Comparison of ENCODE assay signal across 19 mouse cellular contexts in genomic region chr12:9275697-9276096, GRCm38 (mm10).
DNase-seq lines count a peak whose midpoint lies in the region; ATAC-seq lines count a peak whose summit lies in the region.
"Had no signal": no experiment of that assay in that cellular context is flagged by ENCODE, and none has a peak within 500 bp of the region (broad histone marks: within the 10 kb centered on the region; RNA-seq: fewer than 3 reads in every experiment).

No protein-coding gene starts in this region.

- H3K36me3 ChIP-seq in kidney, embryonic 14.5 days (ENCODE audit: control insufficient read depth, insufficient read depth, low read length) = no peaks in the 10 kb centered on the region
- H3K36me3 ChIP-seq in limb, embryonic 11.5 days (ENCODE audit: control insufficient read depth, insufficient read depth, low read length) = no peaks in the 10 kb centered on the region
- H3K36me3 ChIP-seq: embryonic facial prominence, embryonic 12.5 days; forebrain, embryonic 15.5 days; heart, embryonic 15.5 days; hindbrain, embryonic 15.5 days had no signal

- no peaks in the 10 kb centered on the region for H3K9me3 ChIP-seq in kidney, embryonic 14.5 days (ENCODE audit: control insufficient read depth, low read length)
- no peaks in the 10 kb centered on the region for H3K9me3 ChIP-seq in limb, embryonic 11.5 days (ENCODE audit: control insufficient read depth, low read length)
- H3K9me3 ChIP-seq: embryonic facial prominence, embryonic 12.5 days; forebrain, embryonic 15.5 days; heart, embryonic 15.5 days; hindbrain, embryonic 15.5 days had no signal

- no peak overlapping the region for H3K4me3 ChIP-seq in kidney, embryonic 14.5 days (ENCODE audit: low read length)
- H3K4me3 ChIP-seq in limb, embryonic 11.5 days (ENCODE audit: low read depth, low read length) = no peak overlapping the region
- H3K4me3 ChIP-seq: embryonic facial prominence, embryonic 12.5 days; forebrain, embryonic 15.5 days; heart, adult 2 months; heart, embryonic 15.5 days; hindbrain, embryonic 15.5 days had no signal

- no peaks in the 10 kb centered on the region for H3K4me1 ChIP-seq in kidney, embryonic 14.5 days (ENCODE audit: control insufficient read depth, insufficient read depth, low read length)
- H3K4me1 ChIP-seq in limb, embryonic 11.5 days (ENCODE audit: control insufficient read depth, insufficient read depth, low read length) = peaks cover 11% of the 10 kb centered on the region
- H3K4me1 ChIP-seq: forebrain, embryonic 15.5 days; hindbrain, embryonic 15.5 days had no signal

- no peaks in the 10 kb centered on the region; the same call in 1 of the 2 replicates for H3K27me3 ChIP-seq in kidney, embryonic 14.5 days (ENCODE audit: control insufficient read depth, insufficient read depth, low read length)
- no peaks in the 10 kb centered on the region for H3K27me3 ChIP-seq in limb, embryonic 11.5 days (ENCODE audit: control insufficient read depth, insufficient read depth, low read length)
- H3K27me3 ChIP-seq: embryonic facial prominence, embryonic 12.5 days; forebrain, embryonic 15.5 days; heart, embryonic 15.5 days; hindbrain, embryonic 15.5 days had no signal

- H3K4me2 ChIP-seq in kidney, embryonic 14.5 days (replicated peaks; ENCODE audit: low read depth, low read length) = no peak overlapping the region
- no peak overlapping the region for H3K4me2 ChIP-seq in limb, embryonic 11.5 days (ENCODE audit: low read depth, severe bottlenecking)
- H3K4me2 ChIP-seq: embryonic facial prominence, embryonic 12.5 days; forebrain, embryonic 15.5 days; heart, embryonic 11.5 days; heart, embryonic 15.5 days; hindbrain, embryonic 15.5 days had no signal

- WGBS in kidney, embryonic 14.5 days = 26% methylated on average over 7 of the region's 7 CpGs
- WGBS in limb, embryonic 11.5 days = 42% methylated on average over 7 of the region's 7 CpGs

- H3K9ac ChIP-seq in kidney, embryonic 14.5 days (ENCODE audit: low read depth, low read length) = no peak overlapping the region
- no peak overlapping the region for H3K9ac ChIP-seq in limb, embryonic 11.5 days (ENCODE audit: low read length)
- H3K9ac ChIP-seq: embryonic facial prominence, embryonic 12.5 days; forebrain, embryonic 15.5 days; heart, embryonic 15.5 days; hindbrain, embryonic 15.5 days had no signal

- no peak for DNase-seq in kidney, postnatal 10 days
- peak; percentile 9 to 17 for DNase-seq in kidney, postnatal 4 days
- no peak for DNase-seq in kidney, postnatal 36 days
- DNase-seq in embryo, embryonic 11 days = peak; percentile 17
- peak; percentile 44 for DNase-seq in limb, embryonic 11.5 days (ENCODE audit: low spot score)
- no peak for DNase-seq in gastrocnemius, postnatal 4 days (ENCODE audit: low spot score in 2 of 2)
- DNase-seq: adrenal gland, postnatal 10 days; cerebellum, adult 11-12 months; cerebellum, adult 9-10 months; cerebellum, postnatal 25 days; gastrocnemius, postnatal 36 days; heart, adult 2 months had no signal

- no peak overlapping the region for H3K27ac ChIP-seq in kidney, embryonic 14.5 days (ENCODE audit: low read depth, low read length)
- no peak overlapping the region for H3K27ac ChIP-seq in limb, embryonic 11.5 days (replicated peaks; ENCODE audit: low read depth, low read length)
- H3K27ac ChIP-seq: embryonic facial prominence, embryonic 12.5 days; forebrain, embryonic 15.5 days; heart, adult 2 months; heart, embryonic 15.5 days; hindbrain, embryonic 15.5 days had no signal

- peak; percentile 89 for ATAC-seq in kidney, embryonic 14.5 days (ENCODE audit: low FRiP score, low TSS enrichment)
- no peak for ATAC-seq in limb, embryonic 11.5 days (ENCODE audit: insufficient number of reproducible peaks, low FRiP score, low TSS enrichment, low read depth)
- ATAC-seq: forebrain, embryonic 15.5 days; inflammation-experienced regulatory T-cells, adult 6 months had no signal

Comparison
In these comparisons a context has a peak if more than half of its experiments do, and no peak if none do; other contexts are left out.
1. DNase-seq: peak in kidney, postnatal 4 days (2 of 2), embryo, embryonic 11 days (single experiment) and limb, embryonic 11.5 days (single experiment); none in kidney, postnatal 10 days (single experiment), kidney, postnatal 36 days (0 of 2) and gastrocnemius, postnatal 4 days (0 of 2).